Mouse (Mus musculus) midbrain, postnatal 0 days (tissue): ENCODE results near the gene Ccdc105. TPM values are rescaled to one million over a fixed set of nuclear protein-coding genes. Genes with fewer than 3 reads are reported as not detected.

Source experiments
- ATAC-seq: fragments of 200-750 bp; cut with Nextera tagmentation; 2 replicates; pipeline ENCODE4 v1.8.0; 2017; ENCODE audit warnings: moderate number of reproducible peaks, mild to moderate bottlenecking, moderate TSS enrichment, moderate library complexity; ENCODE audit not compliant: low FRiP score
- DNase-seq: peaks from one replicate; pipeline ENCODE4 v3.0.0-alpha.2; 2015; ENCODE audit warnings: low spot score
- H3K27ac ChIP-seq: fragments of 300-500 bp; sonication (generic); 2 replicates; pipeline ENCODE4 v1.5.1; 2014; ENCODE audit warnings: low read depth, mild to moderate bottlenecking, low read length, mixed read lengths
- H3K27me3 ChIP-seq: fragments of 300-500 bp; sonication (generic); 2 replicates; pipeline ENCODE4 v1.6.1; 2014; ENCODE audit warnings: low read length, control low read depth, mixed read lengths; ENCODE audit not compliant: insufficient read depth
- H3K36me3 ChIP-seq: fragments of 300-500 bp; sonication (generic); 2 replicates; pipeline ENCODE4 v1.6.1; 2014; ENCODE audit warnings: low read length, control low read depth, mixed read lengths; ENCODE audit not compliant: insufficient read depth
- H3K4me1 ChIP-seq: fragments of 300-500 bp; sonication (generic); 2 replicates; pipeline ENCODE4 v1.6.1; 2014; ENCODE audit warnings: mild to moderate bottlenecking, control low read depth, antibody characterized with exemption, low read length, mixed read lengths; ENCODE audit not compliant: insufficient read depth
- H3K4me2 ChIP-seq: fragments of 300-500 bp; sonication (generic); 2 replicates; pipeline ENCODE4 v1.6.1; 2014; ENCODE audit warnings: low read depth, mild to moderate bottlenecking, low read length, mixed read lengths; ENCODE audit not compliant: poor library complexity, severe bottlenecking
- H3K4me3 ChIP-seq: fragments of 300-500 bp; sonication (generic); 2 replicates; pipeline ENCODE4 v1.5.1; 2014; ENCODE audit warnings: low read depth, mild to moderate bottlenecking, low read length, moderate library complexity
- H3K9ac ChIP-seq: fragments of 300-500 bp; sonication (generic); replicated peaks from 2 replicates; pipeline ENCODE4 v1.6.1; 2014; ENCODE audit warnings: mild to moderate bottlenecking, low read length, moderate library complexity, mixed read lengths; ENCODE audit not compliant: poor library complexity, severe bottlenecking
- H3K9me3 ChIP-seq: fragments of 300-500 bp; sonication (generic); 2 replicates; pipeline ENCODE4 v1.6.1; 2016; ENCODE audit warnings: low read length, control low read depth
- CTCF ChIP-seq: IDR thresholded peaks from 2 replicates; pipeline ENCODE4 v1.5.1; 2016; ENCODE audit warnings: antibody characterized with exemption, mild to moderate bottlenecking
- WGBS: fragments of 180-500 bp; shearing (Covaris S2); extraction: QIAGEN DNeasy Blood & Tissue Kit; methylation state at CpG from one replicate; pipeline ENCODE4 v1.1.7; 2014; 5-methylcytosine and 5-hydroxymethylcytosine counted together
- polyA plus RNA-seq: library from polyadenylated mRNA; unstranded; fragments of >200 nt; fragmentation: Nextera tagmentation; extraction: Ambion mirVana; gene quantifications from 2 replicates; pipeline ENCODE4 v1.2.1, GENCODE M21; 2015
- total RNA-seq: library from RNA; depleted of rRNA; stranded (reverse); fragments of >200 nt; gene quantifications from 2 replicates; pipeline ENCODE4 v1.2.3, GENCODE M21; 2014; rRNA removed

Gene Ccdc105
- total RNA-seq (0.22 TPM in 1 of 2 replicates, not detected in the other), polyA plus RNA-seq (0.23 and 0.26 TPM in 2 replicates)

- H3K27ac ChIP-seq = peak within 1 kb of the TSS; percentile 95
- H3K36me3 ChIP-seq = no peaks in the 10 kb centered on the region
- peak; percentile 27; the same call in 1 of the 2 replicates for TF ChIP-seq CTCF
- H3K27me3 ChIP-seq = no peaks in the 10 kb centered on the region
- peak within 1 kb of the TSS; percentile 52 for H3K4me3 ChIP-seq
- no peaks in the 10 kb centered on the region for H3K9me3 ChIP-seq
- peak within 1 kb of the TSS; percentile 85 for H3K4me2 ChIP-seq
- H3K4me1 ChIP-seq = no peaks in the 10 kb centered on the region; the same call in 1 of the 2 replicates
- ATAC-seq (peak; percentile 92), DNase-seq (peak; percentile 95)
- WGBS = under 1% methylated on average over 40 of the region's 61 CpGs
- peak within 1 kb of the TSS; percentile 78 for H3K9ac ChIP-seq
Measured at GRCm38 (mm10) chr10:78752452-78753191, at the start of gene Ccdc105. Ccdc105 (minus strand) TSS chr10:78753065.

GRCm38 (mm10) chr10:78801449-78801848 is 48.6 kb upstream of the Ccdc105 start:
- Histone ChIP-seq H3K4me2 (no peak overlapping the region), H3K36me3 (peaks cover 15% of the 10 kb centered on the region; the same call in 1 of the 2 replicates), H3K27ac (no peak overlapping the region), H3K9me3 (no peaks in the 10 kb centered on the region), H3K27me3 (no peaks in the 10 kb centered on the region), H3K4me3 (no peak overlapping the region), H3K9ac (no peak overlapping the region), H3K4me1 (no peaks in the 10 kb centered on the region)
- ATAC-seq (no peak), DNase-seq (no peak)
- 85% methylated on average over 2 of the region's 2 CpGs for WGBS
- no peak for TF ChIP-seq CTCF

GRCm38 (mm10) chr10:78790561-78790960 is 37.7 kb upstream of the Ccdc105 start:
- peaks cover 10% of the 10 kb centered on the region; the same call in 1 of the 2 replicates for H3K4me1 ChIP-seq
- WGBS = 36% methylated on average over 1 of the region's 1 CpGs
- ATAC-seq (no peak), DNase-seq (no peak)
- peak; percentile 22; the same call in 1 of the 2 replicates for TF ChIP-seq CTCF
- no peak overlapping the region for H3K9ac ChIP-seq
- H3K27me3 ChIP-seq = no peaks in the 10 kb centered on the region
- no peak overlapping the region for H3K4me2 ChIP-seq
- H3K9me3 ChIP-seq = no peaks in the 10 kb centered on the region
- H3K36me3 ChIP-seq = 0 out of 2 replicates have a peak, but pooled peaks cover 4% of the 10 kb centered on the region
- no peak overlapping the region for H3K4me3 ChIP-seq
- H3K27ac ChIP-seq = no peak overlapping the region

- Histone ChIP-seq H3K9ac (peak overlapping the region; percentile 63), H3K4me1 (peaks cover 10% of the 10 kb centered on the region; the same call in 1 of the 2 replicates), H3K36me3 (0 out of 2 replicates have a peak, but pooled peaks cover 4% of the 10 kb centered on the region), H3K4me2 (peak overlapping the region; percentile 55), H3K27ac (peak overlapping the region; percentile 79), H3K27me3 (no peaks in the 10 kb centered on the region), H3K4me3 (peak overlapping the region; percentile 43), H3K9me3 (no peaks in the 10 kb centered on the region)
- DNase-seq = peak; percentile 94
- TF ChIP-seq CTCF = peak; percentile 52
- WGBS = 3% methylated on average over 22 of the region's 22 CpGs
- ATAC-seq = peak; percentile 97
Measured at GRCm38 (mm10) chr10:78787566-78788087, 34.8 kb upstream of the Ccdc105 start.

- Histone ChIP-seq H3K27ac (peak within 1 kb of the TSS; percentile 72), H3K4me1 (0 out of 2 replicates have a peak, but pooled peaks cover 2% of the 10 kb centered on the region), H3K36me3 (no peaks in the 10 kb centered on the region), H3K27me3 (no peaks in the 10 kb centered on the region), H3K4me3 (peak within 1 kb of the TSS; percentile 75), H3K4me2 (peak within 1 kb of the TSS; percentile 70), H3K9me3 (no peaks in the 10 kb centered on the region), H3K9ac (peak within 1 kb of the TSS; percentile 85)
- DNase-seq (peak; percentile 36), ATAC-seq (peak; percentile 81)
- TF ChIP-seq CTCF = no peak
- under 1% methylated on average over 37 of the region's 54 CpGs for WGBS
Measured at GRCm38 (mm10) chr10:78779981-78780651, 27.3 kb upstream of the Ccdc105 start, which contains the start of gene Slc1a6. Slc1a6 (plus strand) TSS chr10:78780496.
